Mouse (Mus musculus) urinary bladder, postnatal 36 days (tissue): ENCODE results near the gene Mapk1.
A peak's percentile ranks its signal among the peaks of the same experiment; 100 is the strongest.

Source experiments
- DNase-seq, 2 experiments: peaks; one replicate each; pipeline ENCODE4 v3.0.0; 2022; ENCODE audit warnings: low spot score in 2 of 2, mixed read lengths in 1 of 2

The Mapk1 gene

GRCm38 (mm10) chr16:17015853-17016230 is 32.7 kb downstream of the Mapk1 start:
- no peak for DNase-seq

GRCm38 (mm10) chr16:17018071-17018470 is 34.9 kb downstream of the Mapk1 start:
- no peak for DNase-seq

GRCm38 (mm10) chr16:17024469-17025148 is 41.4 kb downstream of the Mapk1 start:
- no peak for DNase-seq

- no peak for DNase-seq
Observed at GRCm38 (mm10) chr16:17029971-17030695, 47.0 kb downstream of the Mapk1 start.

- DNase-seq: no peak
Observed at GRCm38 (mm10) chr16:17033754-17034153, 50.6 kb downstream of the Mapk1 start.

- no peak for DNase-seq
Observed at GRCm38 (mm10) chr16:17040716-17041115, 57.5 kb downstream of the Mapk1 start.

- DNase-seq: no peak
Observed at GRCm38 (mm10) chr16:17041417-17041816, 58.2 kb downstream of the Mapk1 start.

GRCm38 (mm10) chr16:17044320-17044719 is 61.1 kb downstream of the Mapk1 start:
- no peak for DNase-seq

- no peak for DNase-seq
Observed at GRCm38 (mm10) chr16:17045287-17045686, 62.1 kb downstream of the Mapk1 start.

- DNase-seq: no peak
Observed at GRCm38 (mm10) chr16:17049886-17050285, 66.7 kb downstream of the Mapk1 start.

- DNase-seq: no peak
Observed at GRCm38 (mm10) chr16:17052087-17052486, 68.9 kb downstream of the Mapk1 start.

- no peak for DNase-seq
Observed at GRCm38 (mm10) chr16:17053903-17054302, 70.7 kb downstream of the Mapk1 start.

- no peak for DNase-seq
Observed at GRCm38 (mm10) chr16:17055584-17055983, 72.4 kb downstream of the Mapk1 start.

GRCm38 (mm10) chr16:17062338-17062737 is 79.2 kb downstream of the Mapk1 start:
- DNase-seq: no peak

- DNase-seq: no peak
Observed at GRCm38 (mm10) chr16:17067552-17067951, 84.4 kb downstream of the Mapk1 start.

GRCm38 (mm10) chr16:17069511-17070443 is 86.6 kb downstream of the Mapk1 start, which contains the start of gene Ypel1:
Gene Ypel1 (plus strand): TSS chr16:17069696.
- DNase-seq: peak; percentile 81 to 89

- DNase-seq: no peak
Observed at GRCm38 (mm10) chr16:17070716-17071115, 87.5 kb downstream of the Mapk1 start.

GRCm38 (mm10) chr16:17073000-17073399 is 89.8 kb downstream of the Mapk1 start:
- no peak for DNase-seq

GRCm38 (mm10) chr16:17076301-17076700 is 93.1 kb downstream of the Mapk1 start:
- DNase-seq: no peak

- DNase-seq: no peak
Observed at GRCm38 (mm10) chr16:17076869-17077268, 93.7 kb downstream of the Mapk1 start.

- DNase-seq: no peak
Observed at GRCm38 (mm10) chr16:17078101-17078500, 94.9 kb downstream of the Mapk1 start.

- no peak for DNase-seq
Observed at GRCm38 (mm10) chr16:17082121-17082792, 99.1 kb downstream of the Mapk1 start.
